Mouse (Mus musculus) MEL (cell line): ENCODE measurements around the gene Nmb. TPM values are rescaled to one million over a fixed set of nuclear protein-coding genes. Genes with fewer than 3 reads are reported as not detected.

Source experiments
- DNase-seq: peaks from one replicate; pipeline ENCODE4 v3.0.0; 2011; ENCODE audit warnings: low read depth, low spot score
- H3K27ac ChIP-seq: 2 replicates; pipeline ENCODE4 v1.5.1; 2012; ENCODE audit warnings: low read depth, mild to moderate bottlenecking, control low read depth, low read length, moderate library complexity; ENCODE audit not compliant: control insufficient read depth
- H3K27me3 ChIP-seq, 2 experiments: fragments of 150-350 bp in 1 of 2; sonication (generic) in 1 of 2; 2 replicates each; pipeline ENCODE4 v1.6.1; 2012; ENCODE audit warnings: low read length in 2 of 2, mild to moderate bottlenecking in 2 of 2, improper control_type of control experiment in 1 of 2, moderate library complexity in 1 of 2; ENCODE audit not compliant: insufficient read depth in 2 of 2, control insufficient read depth in 1 of 2
- H3K36me3 ChIP-seq, 2 experiments: 2 replicates each; pipeline ENCODE4 v1.6.1; 2012 to 2014; ENCODE audit warnings: low read length in 2 of 2, improper control_type of control experiment in 1 of 2, inconsistent platforms in 1 of 2, mild to moderate bottlenecking in 1 of 2; ENCODE audit not compliant: insufficient read depth in 2 of 2, control insufficient read depth in 1 of 2
- H3K4me1 ChIP-seq, 2 experiments: fragments of 150-350 bp in 1 of 2; sonication (generic) in 1 of 2; 2 replicates each; pipeline ENCODE4 v1.6.1; 2012; ENCODE audit warnings: low read length in 2 of 2, improper control_type of control experiment in 1 of 2, mild to moderate bottlenecking in 1 of 2; ENCODE audit not compliant: insufficient read depth in 2 of 2, control insufficient read depth in 1 of 2
- H3K4me3 ChIP-seq, 2 experiments: fragments of 150-350 bp in 1 of 2; sonication (generic) in 1 of 2; 2 replicates each; pipeline ENCODE4 v1.5.1; 2012; ENCODE audit warnings: low read depth in 2 of 2, low read length in 2 of 2, mild to moderate bottlenecking in 2 of 2, moderate library complexity in 2 of 2, control low read depth in 1 of 2, improper control_type of control experiment in 1 of 2; ENCODE audit not compliant: control insufficient read depth in 1 of 2, insufficient read depth in 1 of 2
- H3K79me2 ChIP-seq: 2 replicates; pipeline ENCODE4 v1.6.1; 2012; ENCODE audit warnings: mild to moderate bottlenecking, low read length, moderate library complexity; ENCODE audit not compliant: control insufficient read depth, poor library complexity, insufficient read depth
- H3K9ac ChIP-seq: 2 replicates; pipeline ENCODE4 v1.6.1; 2012; ENCODE audit warnings: low read depth, mild to moderate bottlenecking, control low read depth, low read length, moderate library complexity; ENCODE audit not compliant: control insufficient read depth, poor library complexity, severe bottlenecking
- H3K9me3 ChIP-seq: fragments of 150-350 bp; sonication (generic); replicated peaks from 2 replicates; pipeline ENCODE4 v1.6.1; 2012; ENCODE audit warnings: mild to moderate bottlenecking, low read length, improper control_type of control experiment, moderate library complexity; ENCODE audit not compliant: insufficient read depth
- BHLHE40 ChIP-seq: IDR thresholded peaks from 2 replicates; pipeline ENCODE4 v1.6.1; 2012; ENCODE audit warnings: low read depth, mild to moderate bottlenecking, inconsistent platforms, low read length, improper control_type of control experiment, borderline replicate concordance
- CHD1 ChIP-seq: IDR thresholded peaks from 2 replicates; pipeline ENCODE4 v1.6.1; 2012; ENCODE audit warnings: low read depth, mild to moderate bottlenecking, inconsistent platforms, low read length, improper control_type of control experiment
- CHD2 ChIP-seq: IDR thresholded peaks from 2 replicates; pipeline ENCODE4 v1.6.1; 2011; ENCODE audit warnings: low read length, improper control_type of control experiment
- CTCF ChIP-seq, 3 experiments: IDR thresholded peaks in 2 of 3; conservative IDR thresholded peaks in 1 of 3; 2 replicates each; pipeline ENCODE4 v1.5.1; 2011 to 2012; ENCODE audit warnings: low read length in 3 of 3, low read depth in 2 of 3, mild to moderate bottlenecking in 2 of 3, improper control_type of control experiment in 1 of 3, inconsistent platforms in 1 of 3, mixed read lengths in 1 of 3, moderate library complexity in 1 of 3; ENCODE audit not compliant: control insufficient read depth in 1 of 3, insufficient read depth in 1 of 3, poor library complexity in 1 of 3, severe bottlenecking in 1 of 3
- E2F4 ChIP-seq: IDR thresholded peaks from 2 replicates; pipeline ENCODE4 v1.6.1; 2011; ENCODE audit warnings: low read depth, low read length, improper control_type of control experiment, borderline replicate concordance
- ELF1 ChIP-seq: IDR thresholded peaks from 2 replicates; pipeline ENCODE4 v1.6.1; 2014; ENCODE audit warnings: low read depth, mild to moderate bottlenecking, inconsistent platforms, low read length, improper control_type of control experiment, moderate library complexity
- EP300 ChIP-seq, 2 experiments: IDR thresholded peaks; 2 replicates each; pipeline ENCODE4 v1.6.1; 2011; ENCODE audit warnings: improper control_type of control experiment in 2 of 2, low read length in 2 of 2, low read depth in 1 of 2, mild to moderate bottlenecking in 1 of 2
- ETS1 ChIP-seq: IDR thresholded peaks from 2 replicates; pipeline ENCODE4 v1.6.1; 2012; ENCODE audit warnings: low read depth, mild to moderate bottlenecking, inconsistent platforms, low read length, improper control_type of control experiment, moderate library complexity
- GABPA ChIP-seq: IDR thresholded peaks from 2 replicates; pipeline ENCODE4 v1.6.1; 2012; ENCODE audit warnings: low read depth, mild to moderate bottlenecking, inconsistent platforms, low read length, improper control_type of control experiment, moderate library complexity
- GATA1 ChIP-seq: IDR thresholded peaks from 2 replicates; pipeline ENCODE4 v1.6.1; 2011; ENCODE audit warnings: low read depth, low read length, improper control_type of control experiment
- HCFC1 ChIP-seq: IDR thresholded peaks from 2 replicates; pipeline ENCODE4 v1.6.1; 2012; ENCODE audit warnings: low read depth, mild to moderate bottlenecking, inconsistent platforms, low read length, improper control_type of control experiment, moderate library complexity
- JUND ChIP-seq: IDR thresholded peaks from 2 replicates; pipeline ENCODE4 v1.6.1; 2011; ENCODE audit warnings: low read depth, mild to moderate bottlenecking, improper control_type of control experiment, low read length
- KAT2A ChIP-seq: conservative IDR thresholded peaks from 2 replicates; pipeline ENCODE4 v1.6.1; 2012; ENCODE audit warnings: low read depth, low read length, improper control_type of control experiment, inconsistent platforms
- MAFK ChIP-seq: IDR thresholded peaks from 2 replicates; pipeline ENCODE4 v1.6.1; 2011; ENCODE audit warnings: low read depth, mild to moderate bottlenecking, low read length, improper control_type of control experiment, borderline replicate concordance
- MAX ChIP-seq: IDR thresholded peaks from 2 replicates; pipeline ENCODE4 v1.6.1; 2011; ENCODE audit warnings: low read length, improper control_type of control experiment
- MAZ ChIP-seq: IDR thresholded peaks from 2 replicates; pipeline ENCODE4 v1.6.1; 2012; ENCODE audit warnings: low read depth, mild to moderate bottlenecking, inconsistent platforms, low read length, improper control_type of control experiment
- MEF2A ChIP-seq: IDR thresholded peaks from 2 replicates; pipeline ENCODE4 v1.6.1; 2014; ENCODE audit warnings: low read depth, mild to moderate bottlenecking, inconsistent platforms, low read length, improper control_type of control experiment; ENCODE audit not compliant: poor library complexity, insufficient replicate concordance, severe bottlenecking; ENCODE audit errors: extremely low read depth
- MXI1 ChIP-seq: IDR thresholded peaks from 2 replicates; pipeline ENCODE4 v1.6.1; 2011; ENCODE audit warnings: mild to moderate bottlenecking, low read depth, low read length, improper control_type of control experiment
- MYB ChIP-seq: IDR thresholded peaks from 2 replicates; pipeline ENCODE4 v1.6.1; 2011; ENCODE audit warnings: mild to moderate bottlenecking, low read depth, low read length, improper control_type of control experiment
- NELFE ChIP-seq: IDR thresholded peaks from 2 replicates; pipeline ENCODE4 v1.6.1; 2011; ENCODE audit warnings: low read depth, low read length, improper control_type of control experiment
- NRF1 ChIP-seq: IDR thresholded peaks from 2 replicates; pipeline ENCODE4 v1.6.1; 2014; ENCODE audit warnings: low read depth, mild to moderate bottlenecking, inconsistent platforms, low read length, improper control_type of control experiment, moderate library complexity; ENCODE audit not compliant: poor library complexity, insufficient read depth, severe bottlenecking
- POLR2A ChIP-seq, 2 experiments: IDR thresholded peaks; 2 replicates each; pipeline ENCODE4 v1.6.1; 2011 to 2012; ENCODE audit warnings: low read length in 2 of 2, mild to moderate bottlenecking in 2 of 2, control low read depth in 1 of 2, improper control_type of control experiment in 1 of 2, low read depth in 1 of 2, moderate library complexity in 1 of 2; ENCODE audit not compliant: control insufficient read depth in 1 of 2, insufficient read depth in 1 of 2, poor library complexity in 1 of 2
- POLR2AphosphoS2 ChIP-seq: IDR thresholded peaks from 2 replicates; pipeline ENCODE4 v1.6.1; 2011; ENCODE audit warnings: low read length, improper control_type of control experiment
- POLR2AphosphoS5 ChIP-seq: IDR thresholded peaks from 2 replicates; pipeline ENCODE4 v1.6.1; 2012; ENCODE audit warnings: low read depth, borderline replicate concordance, mild to moderate bottlenecking, inconsistent platforms, low read length, moderate library complexity, mixed read lengths
- RAD21 ChIP-seq: IDR thresholded peaks from 2 replicates; pipeline ENCODE4 v1.6.1; 2011; ENCODE audit warnings: mild to moderate bottlenecking, low read depth, low read length, improper control_type of control experiment
- RCOR1 ChIP-seq: IDR thresholded peaks from 2 replicates; pipeline ENCODE4 v1.6.1; 2012; ENCODE audit warnings: low read depth, mild to moderate bottlenecking, inconsistent platforms, low read length, improper control_type of control experiment
- SIN3A ChIP-seq: IDR thresholded peaks from 2 replicates; pipeline ENCODE4 v1.6.1; 2012; ENCODE audit warnings: low read length, improper control_type of control experiment, inconsistent platforms
- SMC3 ChIP-seq: IDR thresholded peaks from 2 replicates; pipeline ENCODE4 v1.6.1; 2011; ENCODE audit warnings: low read depth, low read length, improper control_type of control experiment
- TAL1 ChIP-seq: IDR thresholded peaks from 2 replicates; pipeline ENCODE4 v1.6.1; 2012; ENCODE audit warnings: mild to moderate bottlenecking, inconsistent platforms, low read length, moderate library complexity, mixed read lengths
- TBP ChIP-seq: IDR thresholded peaks from 2 replicates; pipeline ENCODE4 v1.8.0; 2011; ENCODE audit warnings: low read depth, low read length, improper control_type of control experiment
- TCF12 ChIP-seq: IDR thresholded peaks from 2 replicates; pipeline ENCODE4 v1.6.1; 2014; ENCODE audit warnings: low read depth, mild to moderate bottlenecking, inconsistent platforms, low read length, improper control_type of control experiment, moderate library complexity
- UBTF ChIP-seq: IDR thresholded peaks from 2 replicates; pipeline ENCODE4 v1.6.1; 2012; ENCODE audit warnings: low read depth, mild to moderate bottlenecking, inconsistent platforms, low read length, improper control_type of control experiment, moderate library complexity, borderline replicate concordance; ENCODE audit not compliant: insufficient read depth
- USF1 ChIP-seq: IDR thresholded peaks from 2 replicates; pipeline ENCODE4 v1.6.1; 2014; ENCODE audit warnings: low read depth, mild to moderate bottlenecking, inconsistent platforms, low read length, improper control_type of control experiment, moderate library complexity
- USF2 ChIP-seq, 2 experiments: IDR thresholded peaks; 2 replicates each; pipeline ENCODE4 v1.6.1; 2011 to 2012; ENCODE audit warnings: improper control_type of control experiment in 2 of 2, low read length in 2 of 2, borderline replicate concordance in 1 of 2, inconsistent platforms in 1 of 2, low read depth in 1 of 2, mild to moderate bottlenecking in 1 of 2; ENCODE audit not compliant: insufficient read depth in 1 of 2
- ZC3H11A ChIP-seq: IDR thresholded peaks from 2 replicates; pipeline ENCODE4 v1.6.1; 2012; ENCODE audit warnings: low read depth, mild to moderate bottlenecking, inconsistent platforms, low read length, improper control_type of control experiment
- ZMIZ1 ChIP-seq: IDR thresholded peaks from 2 replicates; pipeline ENCODE4 v1.6.1; 2012; ENCODE audit warnings: low read depth, mild to moderate bottlenecking, inconsistent platforms, low read length, improper control_type of control experiment, moderate library complexity
- ZNF384 ChIP-seq: IDR thresholded peaks from 2 replicates; pipeline ENCODE4 v1.6.1; 2012; ENCODE audit warnings: low read depth, mild to moderate bottlenecking, inconsistent platforms, low read length, improper control_type of control experiment
- polyA plus RNA-seq, 2 experiments: library from polyadenylated mRNA; stranded (reverse) in 1 of 2; unstranded in 1 of 2; fragments of >175 nt in 1 of 2; fragments of >200 nt in 1 of 2; gene quantifications; 2 replicates each; pipeline versions ENCODE4 v1.2.1 to v1.2.4; 2012; ENCODE audit warnings: low replicate concordance in 2 of 2, low read depth in 1 of 2; ENCODE audit not compliant: insufficient read length in 2 of 2, insufficient read depth in 1 of 2, missing spikeins in 1 of 2
- total RNA-seq: library from RNA; depleted of rRNA; stranded (reverse); fragments of 300-350 nt; gene quantifications from 2 replicates; pipeline ENCODE4 v1.2.3, GENCODE M21; 2012

The Nmb gene
- total and polyA plus RNA-seq, 3 experiments, result 4.4 to 4.6 TPM; not detected in 1

DNA sequence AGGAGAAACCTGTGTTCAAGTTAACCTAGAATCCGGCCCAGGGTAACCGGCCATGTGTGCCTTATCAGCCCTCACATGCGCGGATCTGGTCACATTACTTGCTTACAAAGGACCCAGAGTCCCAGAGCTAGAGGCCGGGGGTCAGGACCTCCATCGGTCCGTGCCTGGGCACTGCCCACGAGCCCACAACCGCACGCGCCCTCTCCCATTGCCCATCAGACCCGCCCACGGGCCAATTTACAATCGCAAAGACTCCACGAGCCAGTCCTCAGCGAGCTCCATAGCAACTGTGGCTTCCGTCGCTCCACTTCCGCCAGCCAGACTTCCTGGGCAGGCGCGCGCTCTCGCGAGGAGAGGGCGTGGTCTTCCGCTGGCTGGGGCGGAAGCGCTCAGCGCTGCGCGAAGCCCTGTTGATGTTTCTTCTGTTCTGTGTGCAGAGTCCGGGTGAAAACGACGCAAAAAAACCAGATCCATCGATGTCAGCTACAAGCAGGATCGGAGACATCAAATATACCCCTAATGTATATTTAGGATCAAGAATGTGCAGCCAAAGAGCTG lies 3.9 kb downstream of the Nmb start, which contains the start of gene Wdr73:
Gene Wdr73 (minus strand): TSS at position 326 of the 558 bp plus-strand sequence.
- Histone ChIP-seq H3K36me3 (peaks cover 5 to 14% of the 10 kb centered on the region in 2 experiments), H3K4me3 (peak within 1 kb of the TSS; percentile 79 to 88), H3K9me3 (no peaks in the 10 kb centered on the region), H3K79me2 (peaks cover 16% of the 10 kb centered on the region), H3K27ac (peak within 1 kb of the TSS; percentile 81), H3K9ac (peak within 1 kb of the TSS; percentile 87), H3K4me1 (peaks cover 0 to 19% of the 10 kb centered on the region in 2 experiments; a peak in 3 of 4 replicates), H3K27me3 (no peaks in the 10 kb centered on the region)
- DNase-seq, result peak; percentile 97
- TF ChIP-seq ZNF384 (0 out of 2 replicates have a peak, but pooled peaks have one; percentile 17), MXI1 (peak; percentile 97), MEF2A (no peak), CHD2 (peak; percentile 99), JUND (no peak), RCOR1 (no peak), POLR2AphosphoS2 (peak; percentile 93), GABPA (no peak), NELFE (peak; percentile 94), CTCF (IDR thresholded peaks at IDR 0.05 in 2 of 3, conservative IDR thresholded peaks at IDR 0.05 in 1 of 3; ENCODE audit: control insufficient read depth in 1 of 3, insufficient read depth in 1 of 3, low read depth in 2 of 3, low read length in 3 of 3, poor library complexity in 1 of 3, severe bottlenecking in 1 of 3) (no peak), BHLHE40 (no peak), USF1 (peak; percentile 60), ZC3H11A (no peak), ELF1 (peak; percentile 99), MAZ (peak; percentile 47; the same call in 1 of the 2 replicates), GATA1 (peak; percentile 74), UBTF (no peak), E2F4 (no peak), MAX (peak; percentile 82), MYB (no peak), TCF12 (peak; percentile 70), CHD1 (no peak), HCFC1 (peak; percentile 94), POLR2AphosphoS5 (no peak), TAL1 (no peak), RAD21 (no peak), NRF1 (peak; percentile 69), SIN3A (peak; percentile 98), KAT2A (no peak; the same call in 1 of the 2 replicates), ETS1 (0 out of 2 replicates have a peak, but pooled peaks have one; percentile 49), TBP (peak; percentile 68), EP300 (IDR thresholded peaks at IDR 0.05; ENCODE audit: low read depth in 1 of 2, low read length in 2 of 2) (no peak), POLR2A (IDR thresholded peaks at IDR 0.05; ENCODE audit: control insufficient read depth in 1 of 2, insufficient read depth in 1 of 2, low read depth in 1 of 2, low read length in 2 of 2, poor library complexity in 1 of 2) (peak; percentile 72 to 95), SMC3 (no peak), ZMIZ1 (peak; percentile 95), USF2 (IDR thresholded peaks at IDR 0.05; ENCODE audit: borderline replicate concordance in 1 of 2, insufficient read depth in 1 of 2, low read depth in 1 of 2, low read length in 2 of 2) (no peak), MAFK (no peak)
